Mouse (Mus musculus) testis, adult 2 months (tissue): Measurements from ENCODE around the gene Limk2. TPM values are rescaled to one million over a fixed set of nuclear protein-coding genes. Genes with fewer than 3 reads are reported as not detected.

Source experiments
- H3K27ac ChIP-seq: fragments of 200-500 bp; 2 replicates; pipeline ENCODE4 v1.5.1; 2012; ENCODE audit warnings: low read depth, low read length; ENCODE audit not compliant: control insufficient read depth, insufficient read depth
- H3K27me3 ChIP-seq: fragments of 200-500 bp; 2 replicates; pipeline ENCODE4 v1.6.1; 2012; ENCODE audit warnings: mild to moderate bottlenecking, low read length, moderate library complexity; ENCODE audit not compliant: control insufficient read depth, insufficient read depth
- H3K36me3 ChIP-seq: fragments of 200-500 bp; 2 replicates; pipeline ENCODE4 v1.6.1; 2012; ENCODE audit warnings: mild to moderate bottlenecking, low read length; ENCODE audit not compliant: control insufficient read depth, insufficient read depth
- H3K4me1 ChIP-seq: fragments of 200-500 bp; 2 replicates; pipeline ENCODE4 v1.6.1; 2012; ENCODE audit warnings: low read length; ENCODE audit not compliant: control insufficient read depth, insufficient read depth
- H3K4me3 ChIP-seq: fragments of 200-500 bp; 2 replicates; pipeline ENCODE4 v1.5.1; 2012; ENCODE audit warnings: low read depth, mild to moderate bottlenecking, low read length, moderate library complexity, mixed read lengths; ENCODE audit not compliant: control insufficient read depth
- CTCF ChIP-seq: fragments of 200-500 bp; IDR thresholded peaks from 2 replicates; pipeline ENCODE4 v1.5.1; 2012; ENCODE audit warnings: low read depth, mild to moderate bottlenecking, inconsistent platforms, low read length, moderate library complexity; ENCODE audit not compliant: control insufficient read depth, insufficient read depth, insufficient replicate concordance
- POLR2A ChIP-seq: fragments of 200-500 bp; IDR thresholded peaks from 2 replicates; pipeline ENCODE4 v1.6.1; 2012; ENCODE audit warnings: low read depth, mild to moderate bottlenecking, inconsistent platforms, low read length, moderate library complexity; ENCODE audit not compliant: control insufficient read depth
- polyA plus RNA-seq: library from polyadenylated mRNA; depleted of rRNA; stranded (reverse); fragments of >200 nt; gene quantifications from 2 replicates; pipeline ENCODE4 v1.2.3, GENCODE M21; 2012

Limk2 gene
- polyA plus RNA-seq, 1 experiment = 48.6 TPM

DNA sequence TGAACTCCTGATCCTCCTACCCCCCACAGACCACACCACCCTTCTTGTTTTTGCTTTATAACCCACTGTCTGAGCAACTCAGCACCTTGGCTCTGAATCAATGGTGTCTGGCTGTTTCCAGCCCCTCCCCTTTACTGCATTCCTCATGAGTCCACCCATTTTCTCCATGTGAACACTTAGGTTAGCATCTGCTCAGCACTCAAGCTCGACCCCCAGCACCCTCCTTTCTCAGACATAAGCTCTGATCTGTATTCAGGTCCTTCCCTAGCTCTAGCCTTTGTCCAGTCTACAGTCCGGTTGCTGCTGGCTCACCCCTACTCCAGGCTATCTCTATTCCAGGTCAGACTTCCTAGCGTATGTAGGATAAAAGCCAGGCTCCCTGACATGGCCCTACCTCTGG lies 12.9 kb downstream of the Limk2 start:
- Histone ChIP-seq H3K4me3 (no peak overlapping the region), H3K4me1 (no peaks in the 10 kb centered on the region), H3K36me3 (no peaks in the 10 kb centered on the region), H3K27ac (no peak overlapping the region), H3K27me3 (no peaks in the 10 kb centered on the region)
- TF ChIP-seq CTCF = no peak

DNA sequence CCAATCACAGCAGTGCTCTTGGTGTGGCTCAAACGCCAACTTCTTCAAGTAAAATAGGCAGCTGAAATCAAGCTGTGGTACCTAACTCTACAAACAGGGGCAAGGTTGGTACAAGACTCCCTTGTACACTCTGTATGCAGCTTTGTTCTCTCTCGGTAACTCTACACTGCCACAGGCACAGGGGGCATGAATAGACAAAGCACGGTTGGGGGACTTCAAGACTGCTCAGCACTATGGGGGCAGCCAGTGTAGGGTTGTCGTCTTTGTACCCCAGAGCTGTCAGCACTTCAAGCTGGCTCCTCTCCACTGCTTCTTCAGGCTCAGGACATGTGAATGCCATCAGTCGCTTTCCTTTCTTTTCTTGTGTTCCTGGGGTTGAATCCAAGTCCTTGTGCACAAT lies 14.5 kb downstream of the Limk2 start:
- no peak for TF ChIP-seq POLR2A
- no peak for TF ChIP-seq CTCF
- Histone ChIP-seq H3K4me3 (no peak overlapping the region), H3K4me1 (no peaks in the 10 kb centered on the region), H3K27me3 (no peaks in the 10 kb centered on the region), H3K27ac (no peak overlapping the region), H3K36me3 (no peaks in the 10 kb centered on the region)

DNA sequence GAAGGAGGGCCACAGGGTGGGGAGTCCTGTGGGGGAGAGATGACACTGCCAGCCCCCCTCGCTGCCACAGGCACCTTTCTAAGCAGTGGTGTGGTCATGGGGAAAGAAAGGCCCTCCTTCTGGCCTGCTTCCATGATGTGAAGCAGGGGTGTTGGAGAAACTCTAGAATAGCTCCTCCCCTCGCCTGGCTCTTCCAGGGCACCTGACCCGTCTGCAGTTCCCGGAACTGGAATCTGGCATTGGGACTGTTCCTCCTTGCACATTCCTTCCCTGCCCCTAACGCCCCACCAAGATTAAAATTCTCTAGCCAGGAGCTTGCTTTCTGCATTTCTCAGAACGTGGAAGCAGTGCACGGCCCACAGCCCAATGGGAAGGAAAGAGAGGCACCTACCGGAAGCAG lies 16.5 kb downstream of the Limk2 start:
- no peak overlapping the region for H3K27ac ChIP-seq
- no peaks in the 10 kb centered on the region for H3K36me3 ChIP-seq
- TF ChIP-seq POLR2A (no peak), CTCF (no peak)
- H3K4me3 ChIP-seq = no peak overlapping the region
- no peaks in the 10 kb centered on the region for H3K4me1 ChIP-seq
- H3K27me3 ChIP-seq = no peaks in the 10 kb centered on the region

DNA sequence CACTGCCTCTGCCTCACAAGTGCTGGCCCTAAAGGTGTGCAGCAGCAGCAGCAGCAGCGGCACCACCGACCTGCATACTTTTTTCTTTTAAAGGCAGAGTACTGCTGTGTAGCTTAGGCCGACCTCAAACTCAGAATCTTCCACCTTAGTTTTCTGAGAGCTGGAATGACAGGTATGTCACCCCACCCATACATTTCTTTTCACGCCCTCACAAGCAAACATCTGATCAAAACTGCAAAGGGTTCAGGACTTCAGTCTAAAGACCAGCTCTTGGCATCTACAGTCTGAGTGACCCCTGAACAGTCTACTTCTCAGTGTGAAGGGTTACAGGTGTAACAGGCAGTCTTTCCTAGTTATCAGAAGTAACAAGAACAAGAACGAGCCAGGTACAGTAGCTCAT lies 18.2 kb downstream of the Limk2 start:
- H3K27ac ChIP-seq = no peak overlapping the region

DNA sequence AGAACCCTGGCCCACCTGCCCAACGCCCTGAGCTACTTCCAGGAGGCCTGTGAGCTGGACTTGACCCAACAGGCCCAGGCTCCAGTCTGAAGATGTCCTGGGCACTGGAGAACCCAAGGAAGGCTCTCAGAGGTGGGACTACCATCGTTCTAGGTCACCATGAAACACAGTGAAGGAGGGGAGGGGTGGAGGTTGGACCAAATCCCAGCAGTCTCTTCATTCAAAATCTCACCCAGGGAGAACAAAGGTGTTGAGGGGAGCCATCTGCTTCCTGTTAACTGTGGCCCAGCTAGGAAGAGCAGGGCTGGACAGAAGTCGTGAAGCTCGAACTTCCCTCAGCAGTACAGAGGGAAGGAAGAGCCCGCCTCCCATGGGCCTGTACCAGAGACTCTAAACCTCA lies 19.0 kb downstream of the Limk2 start:
- no peak overlapping the region for H3K27ac ChIP-seq
- H3K4me3 ChIP-seq = no peak overlapping the region
- no peaks in the 10 kb centered on the region for H3K27me3 ChIP-seq
- H3K4me1 ChIP-seq = no peaks in the 10 kb centered on the region
- no peaks in the 10 kb centered on the region for H3K36me3 ChIP-seq
- no peak for TF ChIP-seq CTCF
- TF ChIP-seq POLR2A = no peak

More for the DNA sequence above, 18.2 kb downstream of the Limk2 start:
- Histone ChIP-seq H3K36me3 (no peaks in the 10 kb centered on the region), H3K4me1 (no peaks in the 10 kb centered on the region), H3K27me3 (no peaks in the 10 kb centered on the region), H3K4me3 (no peak overlapping the region)
- TF ChIP-seq CTCF (no peak), POLR2A (no peak)

DNA sequence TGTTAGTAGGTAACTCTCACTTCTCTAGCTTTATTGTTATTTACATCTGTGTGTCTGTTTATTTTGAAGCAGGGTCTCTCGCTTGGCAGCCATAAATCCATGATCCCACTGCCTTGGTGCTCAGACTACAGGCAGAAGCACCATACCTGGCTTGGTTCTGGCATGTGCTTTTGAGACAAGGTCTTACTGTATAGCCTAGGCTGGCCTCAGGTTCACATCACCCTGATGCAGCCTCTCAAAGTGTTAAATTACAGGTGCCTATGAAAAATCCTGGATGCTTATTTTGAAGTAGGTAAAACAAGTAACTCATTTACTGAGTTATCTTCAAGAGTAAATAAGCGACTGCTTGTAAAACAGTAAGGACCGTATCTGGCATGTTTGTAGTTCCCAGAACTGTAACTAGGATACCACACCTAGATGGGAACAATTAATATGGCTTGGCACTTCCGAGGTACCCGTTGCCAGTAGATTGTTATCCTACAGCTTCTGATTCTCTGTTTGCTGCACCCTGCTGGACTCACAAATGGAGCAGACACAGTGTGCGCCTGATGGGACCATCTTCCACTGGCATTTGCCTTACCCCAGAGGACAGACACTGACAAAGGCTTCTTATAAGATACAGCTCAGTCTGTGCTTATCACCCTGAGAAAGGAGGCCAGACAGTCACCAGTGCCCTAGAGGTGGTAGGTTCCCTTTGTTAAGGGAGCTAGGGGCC lies 21.4 kb downstream of the Limk2 start:
- H3K27me3 ChIP-seq = no peaks in the 10 kb centered on the region
- TF ChIP-seq CTCF (no peak), POLR2A (no peak)
- no peaks in the 10 kb centered on the region for H3K4me1 ChIP-seq
- no peak overlapping the region for H3K4me3 ChIP-seq
- no peak overlapping the region for H3K27ac ChIP-seq
- no peaks in the 10 kb centered on the region for H3K36me3 ChIP-seq

DNA sequence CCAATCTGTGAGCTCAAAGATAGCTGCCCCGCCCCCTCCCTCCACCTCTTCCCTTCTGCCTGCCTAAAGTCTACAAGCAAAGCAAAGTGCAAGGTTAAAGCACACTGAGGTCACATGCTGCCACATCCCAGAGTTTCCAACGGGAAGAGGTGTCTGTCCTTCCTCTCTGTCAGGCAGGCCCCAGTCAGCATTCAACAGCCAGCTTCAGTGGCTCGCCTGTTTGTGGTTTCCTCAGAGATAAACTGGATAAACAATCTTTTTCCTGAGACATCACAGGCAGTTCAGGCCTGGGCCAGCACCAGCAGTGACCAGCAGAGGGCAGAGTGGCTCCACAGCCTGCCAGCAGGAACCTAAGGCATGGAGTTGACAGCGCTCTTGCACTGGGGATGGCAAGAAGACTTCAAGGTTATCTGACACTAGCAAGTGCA lies 22.0 kb downstream of the Limk2 start:
- no peaks in the 10 kb centered on the region for H3K27me3 ChIP-seq
- peak; percentile 89; the same call in 1 of the 2 replicates for TF ChIP-seq CTCF
- no peak for TF ChIP-seq POLR2A
- no peaks in the 10 kb centered on the region for H3K36me3 ChIP-seq
- H3K4me1 ChIP-seq = no peaks in the 10 kb centered on the region
- no peak overlapping the region for H3K4me3 ChIP-seq
- H3K27ac ChIP-seq = no peak overlapping the region
